Mouse (Mus musculus) layer of hippocampus, adult 6 months (tissue): Measurements from ENCODE around the gene Eef2. TPM values are rescaled to one million over a fixed set of nuclear protein-coding genes. Genes with fewer than 3 reads are reported as not detected.

Source experiments
- long read RNA-seq, 2 experiments: library from polyadenylated mRNA; unstranded; transcript quantifications; one replicate each; pipeline ENCODE4 v2.0.0; 2019 to 2020
- polyA plus RNA-seq: library from polyadenylated mRNA; unstranded; fragments of <200 nt; fragmentation: Nextera tagmentation; gene quantifications from 2 replicates; pipeline ENCODE4 v1.2.3, GENCODE M21; 2021

The Eef2 gene
- 609 and 694 TPM in 2 replicates for polyA plus RNA-seq
- long read RNA-seq, experiment 1, transcript Eef2-201 (14 exons, 3,089 nt), result major isoform, 1,207 of 1,604 reads
- long read RNA-seq, experiment 1, partial matches to known transcripts, result 341 of 1,604 reads
- long read RNA-seq, experiment 1, other reads (novel, unspliced or antisense), result 56 of 1,604 reads
- long read RNA-seq, experiment 2, transcript Eef2-201 (14 exons, 3,089 nt), result major isoform, 4,367 of 4,852 reads
- long read RNA-seq, experiment 2, partial matches to known transcripts, result 420 of 4,852 reads
- long read RNA-seq, experiment 2, other reads (novel, unspliced or antisense), result 65 of 4,852 reads

DNA sequence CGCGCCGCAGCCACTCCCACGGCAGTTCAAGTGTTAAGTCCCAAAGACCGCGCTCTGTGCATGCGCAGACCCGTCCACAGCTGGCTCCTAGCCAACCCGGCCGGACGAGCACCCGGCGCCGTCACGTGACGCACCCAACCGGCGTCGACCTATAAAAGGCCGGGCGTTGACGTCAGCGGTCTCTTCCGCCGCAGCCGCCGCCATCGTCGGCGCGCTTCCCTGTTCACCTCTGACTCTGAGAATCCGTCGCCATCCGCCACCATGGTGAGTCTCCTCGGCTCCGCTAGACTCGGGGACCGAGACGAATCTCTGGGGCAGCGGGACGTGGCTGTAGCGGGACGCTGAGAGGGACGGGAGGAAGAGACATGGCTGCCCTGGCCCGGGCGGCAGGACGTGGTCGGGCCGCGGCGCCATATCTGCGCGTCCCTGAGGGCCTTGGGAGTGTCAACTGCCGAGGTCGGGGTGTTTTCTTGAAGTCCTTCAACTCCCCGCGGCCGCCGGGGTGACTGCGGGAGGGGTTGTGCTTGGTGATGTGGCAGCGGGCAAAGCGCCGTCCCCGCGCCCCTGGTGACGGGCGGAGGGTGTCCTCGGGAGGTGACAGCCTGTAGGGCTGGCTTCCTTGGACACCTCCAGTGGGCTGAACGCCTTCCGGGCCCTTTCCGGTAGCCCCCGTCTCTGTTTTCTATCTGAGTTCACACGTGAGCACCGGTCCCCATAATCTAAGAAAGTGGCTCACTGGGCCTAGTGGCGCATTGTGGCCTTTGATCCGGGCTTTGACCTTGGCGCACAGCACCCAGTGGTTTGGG lies at the start of gene Eef2:
TSS of gene Eef2 (plus strand) at position 166 of the 806 bp plus-strand sequence.

DNA sequence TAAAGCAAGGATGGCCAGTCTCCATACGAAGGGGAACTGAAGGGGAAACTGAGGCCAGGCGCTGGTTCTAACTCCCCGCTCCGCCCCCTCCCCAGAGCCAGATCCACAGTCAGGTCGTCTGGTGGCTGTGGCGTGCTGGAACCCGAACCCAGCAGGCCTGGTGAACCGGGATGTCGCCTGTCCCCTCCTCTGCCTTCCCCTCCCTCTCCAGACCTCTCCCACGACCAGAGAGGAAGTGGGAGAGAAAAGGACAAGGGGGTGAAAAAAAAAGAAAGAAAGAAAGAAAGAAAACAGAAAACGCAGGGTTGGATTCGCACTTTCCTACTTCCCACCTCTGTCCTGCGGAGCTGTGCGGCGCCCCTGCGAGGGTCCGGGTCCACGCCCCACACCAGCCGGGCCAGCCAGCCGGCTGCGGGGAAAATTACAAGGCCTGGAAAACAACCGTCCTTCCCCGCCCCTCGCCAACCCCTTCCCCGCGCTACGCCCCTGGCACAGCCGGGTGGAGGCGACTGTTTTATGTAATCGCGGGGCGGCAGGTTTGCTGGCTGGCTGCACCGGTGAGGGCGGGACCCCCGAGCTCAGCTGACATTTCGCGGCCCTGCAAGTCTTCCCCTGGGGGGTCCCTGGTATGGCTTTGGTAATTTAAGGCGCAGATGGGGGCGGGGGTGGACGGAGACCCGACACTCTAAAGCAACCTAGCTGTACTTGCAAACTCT lies 41.3 kb upstream of the Eef2 start, which contains the start of gene Zbtb7a:
TSS of gene Zbtb7a (plus strand) at position 255 of the 716 bp plus-strand sequence.

DNA sequence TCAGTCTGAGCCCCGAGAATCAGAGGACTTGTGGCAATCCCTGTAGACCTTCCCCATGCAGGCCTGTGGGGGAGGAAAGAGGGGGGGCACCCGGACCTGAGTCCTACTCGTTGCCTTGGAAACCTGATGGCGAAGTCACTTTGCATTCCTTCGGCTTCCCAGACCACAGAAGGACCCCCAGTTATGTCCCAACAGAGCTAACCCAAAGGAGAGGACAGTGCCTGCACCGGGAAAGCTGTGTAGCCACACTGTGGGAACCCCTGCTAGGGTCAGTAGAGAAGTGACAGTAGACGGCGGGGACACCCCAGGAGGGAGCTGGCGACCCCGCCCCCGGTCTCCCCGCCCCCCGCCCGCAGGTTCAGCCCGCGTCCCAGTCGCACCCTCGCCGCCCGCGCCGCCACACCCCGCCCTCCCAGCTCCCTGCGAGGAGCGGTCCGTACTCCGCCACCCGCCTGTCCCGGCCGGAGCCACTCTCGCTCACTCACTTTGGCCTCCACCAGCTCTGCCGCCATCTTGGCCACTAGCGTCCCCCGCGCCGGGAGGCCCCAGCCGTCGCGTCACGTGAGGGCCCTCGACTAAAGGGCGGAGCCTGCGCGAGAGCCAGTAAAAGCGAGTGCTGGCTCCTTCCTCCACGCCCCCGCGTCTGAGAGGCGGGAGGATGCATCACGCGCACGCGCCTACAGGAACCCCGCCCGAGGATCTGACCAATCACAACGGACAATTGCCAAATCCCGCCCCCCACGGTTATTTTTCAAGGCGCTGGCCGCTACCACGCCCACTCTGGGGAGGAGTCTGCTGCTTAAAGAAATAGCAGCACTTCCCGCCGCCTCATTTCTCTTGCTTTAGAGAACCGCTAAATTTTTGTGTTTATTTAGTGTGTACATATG lies 9.0 kb upstream of the Eef2 start, which contains the start of gene Pias4:
TSS of gene Pias4 (minus strand) at position 724 of the 887 bp plus-strand sequence.

DNA sequence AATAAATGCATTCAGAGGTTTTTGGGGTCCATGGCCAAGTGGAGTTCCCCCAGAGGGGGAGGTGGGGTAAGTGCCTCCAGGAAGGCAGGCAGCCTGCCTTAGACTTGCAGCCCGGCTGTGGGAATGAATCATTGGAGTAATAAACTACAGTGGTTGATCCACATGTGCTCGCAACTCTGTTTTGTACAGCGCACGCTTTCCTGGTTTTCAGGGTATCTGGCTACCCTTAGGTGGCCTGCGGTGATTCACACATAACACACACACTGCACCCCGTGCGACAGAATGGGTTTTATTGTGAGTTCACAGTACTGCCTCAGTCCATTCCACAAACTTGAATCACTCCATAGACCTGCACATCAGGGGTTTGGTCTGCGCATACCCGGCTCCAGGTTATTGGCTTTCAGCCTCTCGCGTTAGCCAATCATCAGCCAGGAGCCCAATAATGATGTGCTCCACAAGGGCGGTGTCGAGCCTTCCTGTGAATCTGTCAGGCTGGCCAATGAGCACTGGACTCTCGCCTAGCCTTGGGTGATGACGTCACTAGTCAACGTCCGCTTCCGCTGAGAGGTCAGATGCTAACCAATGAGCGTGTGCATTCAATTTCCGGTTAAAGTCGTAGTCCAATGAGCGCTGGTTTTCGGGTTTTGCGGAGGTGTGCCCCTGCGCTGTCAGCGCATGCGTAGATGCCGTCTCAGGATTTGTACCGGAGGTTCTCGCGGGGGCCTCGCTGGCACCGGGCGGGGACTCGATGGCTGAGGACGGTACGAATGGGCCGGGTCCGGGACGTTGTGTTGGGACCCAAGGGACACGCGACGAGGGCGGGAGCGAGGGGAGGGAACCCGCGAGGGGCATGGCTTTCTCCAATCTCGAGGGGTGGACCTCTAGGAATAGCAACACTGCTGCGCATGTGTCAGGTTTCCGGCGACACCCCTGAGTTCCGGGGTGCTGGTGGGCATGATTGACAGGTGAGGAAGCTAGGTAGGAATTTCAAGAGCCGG lies 6.2 kb downstream of the Eef2 start, which contains the start of gene Dapk3:
TSS of gene Dapk3 (plus strand) at position 670 of the 998 bp plus-strand sequence.

DNA sequence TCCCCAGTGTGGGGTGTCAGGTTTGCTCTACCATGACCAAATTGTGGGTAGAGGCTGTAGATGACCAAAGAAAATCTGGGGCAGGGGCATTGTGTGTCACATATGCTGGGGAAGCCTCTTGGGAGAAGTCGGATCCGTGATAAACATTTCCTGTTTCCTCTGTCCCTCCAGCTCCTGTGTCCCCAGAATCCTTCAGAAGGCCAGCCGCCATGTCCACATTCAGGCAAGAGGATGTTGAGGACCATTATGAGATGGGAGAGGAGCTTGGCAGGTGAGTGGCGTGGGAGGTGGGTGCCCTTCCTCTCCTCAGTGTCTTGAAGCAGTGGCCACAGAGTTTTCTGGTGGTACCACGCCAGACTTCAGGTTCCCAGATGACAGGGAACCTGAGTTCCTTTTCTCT lies 7.4 kb downstream of the Eef2 start, which contains the start of gene 4930442H23Rik:
TSS of gene 4930442H23Rik (minus strand) at position 45 of the 400 bp plus-strand sequence.

DNA sequence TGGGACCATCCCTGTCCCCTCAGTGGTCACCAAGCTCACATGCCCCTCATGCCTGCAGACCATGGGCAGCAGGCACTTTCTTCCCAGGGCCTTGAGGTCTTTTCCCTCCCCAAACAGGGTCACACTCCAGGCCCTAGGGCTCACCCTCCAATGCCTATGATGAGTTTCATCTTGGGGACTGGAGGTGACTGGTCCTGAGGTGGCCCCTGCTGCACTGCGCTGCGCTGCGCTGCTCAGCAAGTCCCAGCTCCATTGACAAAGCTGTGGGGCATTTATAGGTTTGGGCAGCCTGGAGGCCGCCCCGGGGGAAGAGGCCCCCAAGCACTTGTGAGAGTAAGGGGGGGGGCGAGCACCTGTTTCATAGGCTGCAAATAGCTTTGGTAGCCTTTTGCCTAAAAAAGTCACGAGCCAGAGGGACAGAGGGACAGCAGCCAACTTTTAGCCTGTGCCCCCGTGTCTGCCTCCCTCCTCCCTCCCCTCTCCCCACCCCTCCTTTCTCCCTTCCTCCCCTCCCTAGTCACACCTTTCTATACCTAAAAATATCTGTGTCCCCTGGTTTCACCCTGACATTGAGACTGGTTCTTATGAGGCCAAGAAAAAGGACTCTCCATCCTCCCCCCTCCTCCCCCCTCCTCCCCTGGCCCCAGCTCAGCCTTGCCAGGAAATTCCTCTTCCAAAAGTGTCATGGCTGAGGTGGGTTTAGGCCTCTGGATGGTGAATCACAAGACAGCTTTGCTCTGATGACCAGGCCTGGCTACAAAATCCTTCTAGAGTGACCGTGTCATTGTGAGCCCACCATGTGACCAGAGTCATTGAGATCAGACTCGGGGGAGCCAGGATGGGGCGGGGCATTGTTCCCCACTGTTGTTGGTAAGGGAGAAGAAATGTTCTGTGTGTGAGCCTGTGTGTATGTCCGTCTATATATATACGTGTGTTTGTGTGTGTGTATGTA lies 25.7 kb downstream of the Eef2 start, which contains the start of gene Nmrk2:
TSS of gene Nmrk2 (minus strand) at position 245 of the 952 bp plus-strand sequence.

DNA sequence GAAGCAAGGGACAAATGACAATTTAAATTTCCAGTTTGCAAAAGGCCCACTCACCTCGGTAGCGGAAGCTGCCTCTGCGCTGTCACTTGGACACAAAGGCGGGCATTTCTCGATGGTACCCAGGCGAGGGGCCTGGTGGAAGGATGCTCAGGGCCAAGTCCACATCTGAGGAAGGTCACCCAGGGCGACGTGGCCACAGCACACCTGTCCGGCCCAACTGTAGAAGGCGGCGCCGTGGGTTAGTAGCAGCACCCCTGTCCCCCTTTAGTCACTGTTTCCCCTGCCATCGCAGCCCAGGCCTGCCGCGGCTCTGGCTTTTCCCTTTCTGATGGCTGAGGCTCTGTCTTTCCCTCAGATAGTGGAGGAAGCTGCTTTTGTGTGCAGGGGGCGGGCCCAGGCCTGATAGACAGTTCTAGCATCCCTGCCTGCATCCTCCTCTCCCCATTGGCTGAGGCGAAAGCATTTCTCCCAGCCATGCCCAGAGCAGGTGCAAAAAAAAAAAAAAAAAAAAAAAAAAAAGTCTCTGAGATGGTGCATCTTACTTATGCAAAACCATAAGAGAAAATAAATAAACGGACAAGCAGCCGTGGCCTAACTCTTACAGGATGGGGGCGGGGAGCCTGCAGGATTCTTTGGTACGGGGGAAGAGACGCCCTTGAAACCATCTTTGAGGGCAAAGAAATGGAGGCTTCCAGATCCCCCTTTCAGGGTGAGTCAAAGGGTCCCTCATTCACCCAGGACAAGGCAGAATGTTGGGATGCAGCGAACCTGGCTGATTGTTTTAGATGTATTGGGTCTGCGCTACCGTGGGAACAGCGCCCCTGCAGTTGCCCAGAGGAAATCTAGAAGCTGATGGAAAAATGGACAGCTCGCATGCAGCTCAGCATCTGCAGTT lies 54.3 kb downstream of the Eef2 start, which contains the start of gene Atcay:
TSS of gene Atcay (minus strand) at position 396 of the 895 bp plus-strand sequence.

Other genes with a start within 250 kb of the Eef2 start
- 12.5 and 16.0 TPM in 2 replicates for gene Gadd45b, start 246.6 kb upstream of the Eef2 start, polyA plus RNA-seq
- gene Gng7, start 161.7 kb upstream of the Eef2 start, polyA plus RNA-seq, result 55.3 and 58.1 TPM in 2 replicates
- gene Diras1, start 151.0 kb upstream of the Eef2 start, polyA plus RNA-seq, result 47.4 and 57.4 TPM in 2 replicates
- 33.3 and 38.9 TPM in 2 replicates for gene Slc39a3, start 139.2 kb upstream of the Eef2 start, polyA plus RNA-seq
- 251 and 255 TPM in 2 replicates for gene Sgta, start 116.5 kb upstream of the Eef2 start, polyA plus RNA-seq
- 19.6 and 20.0 TPM in 2 replicates for gene Thop1, start 106.6 kb upstream of the Eef2 start, polyA plus RNA-seq
- gene Creb3l3, start 77.8 kb upstream of the Eef2 start, polyA plus RNA-seq, result 1.1 and 1.4 TPM in 2 replicates
- gene Map2k2, start 70.7 kb upstream of the Eef2 start, polyA plus RNA-seq, result 109 and 133 TPM in 2 replicates
- gene Zbtb7a, start 41.4 kb upstream of the Eef2 start, polyA plus RNA-seq, result 87.7 and 94.4 TPM in 2 replicates
- gene Pias4, start 8.7 kb upstream of the Eef2 start, polyA plus RNA-seq, result 15.8 and 17.3 TPM in 2 replicates
- 3.5 and 5.3 TPM in 2 replicates for gene Dapk3, start 6.4 kb downstream of the Eef2 start, polyA plus RNA-seq
- not detected in 2 replicates for gene 4930442H23Rik, start 7.2 kb downstream of the Eef2 start, polyA plus RNA-seq
- not detected in 2 replicates for gene Nmrk2, start 25.4 kb downstream of the Eef2 start, polyA plus RNA-seq
- gene Atcay, start 54.2 kb downstream of the Eef2 start, polyA plus RNA-seq, result 47.2 and 52.7 TPM in 2 replicates
- 33.7 and 36.7 TPM in 2 replicates for gene Zfr2, start 56.5 kb downstream of the Eef2 start, polyA plus RNA-seq
- gene Matk, start 76.3 kb downstream of the Eef2 start, polyA plus RNA-seq, result 145 and 170 TPM in 2 replicates
- gene Mrpl54, start 90.3 kb downstream of the Eef2 start, polyA plus RNA-seq, result 119 and 122 TPM in 2 replicates
- gene Apba3, start 90.3 kb downstream of the Eef2 start, polyA plus RNA-seq, result 20.9 and 24.9 TPM in 2 replicates
- 1.1 and 4.3 TPM in 2 replicates for gene Tjp3, start 115.0 kb downstream of the Eef2 start, polyA plus RNA-seq
- 48.2 and 55.7 TPM in 2 replicates for gene Pip5k1c, start 116.3 kb downstream of the Eef2 start, polyA plus RNA-seq
- 13.5 and 13.9 TPM in 2 replicates for gene Cactin, start 144.5 kb downstream of the Eef2 start, polyA plus RNA-seq
- gene Tbxa2r, start 152.1 kb downstream of the Eef2 start, polyA plus RNA-seq, result 1.4 and 1.7 TPM in 2 replicates
- gene Gipc3, start 166.6 kb downstream of the Eef2 start, polyA plus RNA-seq, result 0.60 and 0.80 TPM in 2 replicates
- 28.5 TPM in 2 replicates for gene Hmg20b, start 173.8 kb downstream of the Eef2 start, polyA plus RNA-seq
- 9.2 and 10.7 TPM in 2 replicates for gene Mfsd12, start 180.9 kb downstream of the Eef2 start, polyA plus RNA-seq
- not detected in 2 replicates for gene 4930404N11Rik, start 189.2 kb downstream of the Eef2 start, polyA plus RNA-seq
- 62.7 and 65.6 TPM in 2 replicates for gene Fzr1, start 201.9 kb downstream of the Eef2 start, polyA plus RNA-seq
- gene Dohh, start 207.8 kb downstream of the Eef2 start, polyA plus RNA-seq, result 178 and 192 TPM in 2 replicates
- 4.3 and 4.7 TPM in 2 replicates for gene Gm48551, start 207.8 kb downstream of the Eef2 start, polyA plus RNA-seq
- 1.3 TPM in 1 of 2 replicates, not detected in the other for gene Gm48552, start 212.4 kb downstream of the Eef2 start, polyA plus RNA-seq
- gene Smim24, start 216.4 kb downstream of the Eef2 start, polyA plus RNA-seq, result 2.8 and 3.4 TPM in 2 replicates